Mouse (Mus musculus): Measurements from ENCODE around the gene B230118H07Rik.

DNA sequence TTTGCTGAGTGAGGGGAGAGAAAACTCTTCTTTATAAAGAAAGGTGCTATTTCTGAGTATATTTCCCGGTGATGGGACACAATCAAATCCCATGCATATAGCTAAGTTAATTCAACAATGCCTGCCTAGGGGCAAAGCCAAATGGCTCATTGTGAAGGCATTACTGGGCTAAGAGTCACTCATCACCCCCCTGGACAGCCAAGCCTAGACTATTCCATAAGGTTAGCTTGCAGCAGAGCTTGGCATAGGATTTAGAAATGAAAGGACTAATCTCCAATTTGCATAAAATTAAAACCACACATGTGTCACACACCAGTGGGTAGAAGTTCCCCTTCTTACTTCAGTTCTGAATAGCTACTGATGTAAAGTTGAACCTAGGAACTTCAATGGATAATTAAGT lies 128.8 kb downstream of the B230118H07Rik start:
- TF ChIP-seq POLR2A (IDR thresholded peaks at IDR 0.05; ENCODE audit: extremely low read depth, insufficient read depth, low read length) (no peak), CTCF (IDR thresholded peaks at IDR 0.05; ENCODE audit: extremely low read depth, insufficient read depth, low read length) (no peak)
